Mouse (Mus musculus) ES-Bruce4 (cell line): ENCODE measurements around the gene Gdf3. TPM values are rescaled to one million over a fixed set of nuclear protein-coding genes. Genes with fewer than 3 reads are reported as not detected.
A peak's percentile ranks its signal among the peaks of the same experiment; 100 is the strongest.

Source experiments
- H3K27ac ChIP-seq: 2 replicates; pipeline ENCODE4 v1.5.1; 2012; ENCODE audit warnings: low read length, inconsistent platforms; ENCODE audit not compliant: insufficient read depth
- H3K27me3 ChIP-seq: 2 replicates; pipeline ENCODE4 v1.6.1; 2012; ENCODE audit warnings: mild to moderate bottlenecking, low read length, inconsistent platforms; ENCODE audit not compliant: control insufficient read depth, poor library complexity, insufficient read depth, severe bottlenecking
- H3K36me3 ChIP-seq: 2 replicates; pipeline ENCODE4 v1.6.1; 2012; ENCODE audit warnings: inconsistent platforms, mild to moderate bottlenecking, low read length, moderate library complexity; ENCODE audit not compliant: control insufficient read depth, poor library complexity, insufficient read depth, severe bottlenecking
- H3K4me1 ChIP-seq: one replicate; pipeline ENCODE4 v1.8.1; 2011; ENCODE audit warnings: low read length; ENCODE audit not compliant: control insufficient read depth, insufficient read depth
- H3K4me3 ChIP-seq: 2 replicates; pipeline ENCODE4 v1.5.1; 2011; ENCODE audit warnings: low read depth, mild to moderate bottlenecking, low read length
- H3K9ac ChIP-seq: 2 replicates; pipeline ENCODE4 v1.6.1; 2012; ENCODE audit warnings: low read depth, mild to moderate bottlenecking, inconsistent platforms; ENCODE audit not compliant: poor library complexity, severe bottlenecking
- H3K9me3 ChIP-seq: replicated peaks from 2 replicates; pipeline ENCODE4 v1.6.1; 2012; ENCODE audit warnings: mild to moderate bottlenecking, low read length, inconsistent platforms; ENCODE audit not compliant: control insufficient read depth, poor library complexity, insufficient read depth, severe bottlenecking
- CTCF ChIP-seq: IDR thresholded peaks from one replicate; pipeline ENCODE4 v1.8.1; 2011; ENCODE audit warnings: low read depth, low read length
- EP300 ChIP-seq: IDR thresholded peaks from 2 replicates; pipeline ENCODE4 v1.6.1; 2011; ENCODE audit warnings: low read depth, low read length; ENCODE audit not compliant: insufficient read depth
- POLR2A ChIP-seq: IDR thresholded peaks from one replicate; pipeline ENCODE4 v1.8.1; 2011; ENCODE audit warnings: low read length; ENCODE audit not compliant: insufficient read depth
- polyA plus RNA-seq: library from polyadenylated mRNA; stranded (reverse); fragments of >200 nt; gene quantifications from 2 replicates; pipeline ENCODE4 v1.2.4, GENCODE M21; 2011; ENCODE audit warnings: low read depth; ENCODE audit not compliant: missing spikeins, insufficient read depth, insufficient read length

Gene Gdf3
- polyA plus RNA-seq, 1 experiment: 34.8 TPM

GRCm38 (mm10) chr6:122569113-122569512 is 40.8 kb downstream of the Gdf3 start:
- Histone ChIP-seq H3K4me1 (no peaks in the 10 kb centered on the region), H3K27me3 (no peaks in the 10 kb centered on the region), H3K36me3 (no peaks in the 10 kb centered on the region), H3K4me3 (no peak overlapping the region), H3K9ac (no peak overlapping the region), H3K9me3 (no peaks in the 10 kb centered on the region), H3K27ac (no peak overlapping the region)
- TF ChIP-seq POLR2A: no peak

- H3K36me3 ChIP-seq: no peaks in the 10 kb centered on the region
These were observed 44.7 kb downstream of the Gdf3 start for GRCm38 (mm10) chr6:122565070-122565784.

GRCm38 (mm10) chr6:122562463-122562862 is 47.4 kb downstream of the Gdf3 start:
- no peaks in the 10 kb centered on the region for H3K9me3 ChIP-seq
- H3K4me1 ChIP-seq: peaks cover 5% of the 10 kb centered on the region
- no peak overlapping the region for H3K4me3 ChIP-seq
- H3K27ac ChIP-seq: no peak overlapping the region
- no peaks in the 10 kb centered on the region for H3K27me3 ChIP-seq
- H3K9ac ChIP-seq: no peak overlapping the region
- TF ChIP-seq EP300: no peak
- TF ChIP-seq CTCF: peak; percentile 76
- TF ChIP-seq POLR2A: no peak
- no peaks in the 10 kb centered on the region for H3K36me3 ChIP-seq

More at GRCm38 (mm10) chr6:122565070-122565784, 44.7 kb downstream of the Gdf3 start:
- Histone ChIP-seq H3K27ac (no peak overlapping the region), H3K27me3 (no peaks in the 10 kb centered on the region), H3K9ac (no peak overlapping the region), H3K4me1 (peaks cover 5% of the 10 kb centered on the region), H3K9me3 (no peaks in the 10 kb centered on the region), H3K4me3 (no peak overlapping the region)
- no peak for TF ChIP-seq EP300
- TF ChIP-seq POLR2A: no peak
- peak; percentile 37 for TF ChIP-seq CTCF

- no peaks in the 10 kb centered on the region for H3K27me3 ChIP-seq
- H3K9me3 ChIP-seq: no peaks in the 10 kb centered on the region
- TF ChIP-seq CTCF (no peak), POLR2A (no peak), EP300 (no peak)
- H3K9ac ChIP-seq: no peak overlapping the region
- no peak overlapping the region for H3K27ac ChIP-seq
- H3K4me1 ChIP-seq: peaks cover 5% of the 10 kb centered on the region
- no peaks in the 10 kb centered on the region for H3K36me3 ChIP-seq
- H3K4me3 ChIP-seq: no peak overlapping the region
These were observed 48.9 kb downstream of the Gdf3 start for GRCm38 (mm10) chr6:122561005-122561404.

GRCm38 (mm10) chr6:122560427-122560826 is 49.5 kb downstream of the Gdf3 start:
- Histone ChIP-seq H3K4me1 (peaks cover 5% of the 10 kb centered on the region), H3K9ac (no peak overlapping the region), H3K4me3 (no peak overlapping the region), H3K27ac (no peak overlapping the region), H3K9me3 (no peaks in the 10 kb centered on the region), H3K27me3 (no peaks in the 10 kb centered on the region), H3K36me3 (no peaks in the 10 kb centered on the region)
- no peak for TF ChIP-seq EP300
- TF ChIP-seq CTCF: peak; percentile 70

GRCm38 (mm10) chr6:122556959-122557561 is 52.8 kb downstream of the Gdf3 start:
- Histone ChIP-seq H3K27ac (no peak overlapping the region), H3K9ac (no peak overlapping the region), H3K4me3 (no peak overlapping the region), H3K36me3 (no peaks in the 10 kb centered on the region), H3K9me3 (no peaks in the 10 kb centered on the region), H3K27me3 (no peaks in the 10 kb centered on the region), H3K4me1 (peaks cover 5% of the 10 kb centered on the region)
- TF ChIP-seq CTCF: peak; percentile 23
- TF ChIP-seq EP300: no peak
- TF ChIP-seq POLR2A: no peak

Other genes starting within 250 kb of the Gdf3 start
- 81.4 and 87.4 TPM in 2 replicates for gene Rimklb, start 111.3 kb downstream of the Gdf3 start, polyA plus RNA-seq
- 3.6 and 3.8 TPM in 2 replicates for gene Mfap5, start 104.2 kb downstream of the Gdf3 start, polyA plus RNA-seq
- 0.55 TPM in 1 of 2 replicates, not detected in the other for gene Aicda, start 56.3 kb downstream of the Gdf3 start, polyA plus RNA-seq
- 7.9 and 9.7 TPM in 2 replicates for gene Apobec1, start 7.6 kb downstream of the Gdf3 start, polyA plus RNA-seq
- 203 and 217 TPM in 2 replicates for gene Dppa3, start 16.3 kb upstream of the Gdf3 start, polyA plus RNA-seq
- gene Nanog, start 97.4 kb upstream of the Gdf3 start, polyA plus RNA-seq: 610 and 613 TPM in 2 replicates
- 1,494 and 1,686 TPM in 2 replicates for gene Slc2a3, start 191.6 kb upstream of the Gdf3 start, polyA plus RNA-seq
- gene Foxj2, start 209.8 kb upstream of the Gdf3 start, polyA plus RNA-seq: 10.9 and 11.6 TPM in 2 replicates
- 0.15 TPM in 1 of 2 replicates, not detected in the other for gene C3ar1, start 246.1 kb upstream of the Gdf3 start, polyA plus RNA-seq